Mouse (Mus musculus): ENCODE measurements around the gene Slitrk2.
A peak's percentile ranks its signal among the peaks of the same experiment; 100 is the strongest.

The Slitrk2 gene

DNA sequence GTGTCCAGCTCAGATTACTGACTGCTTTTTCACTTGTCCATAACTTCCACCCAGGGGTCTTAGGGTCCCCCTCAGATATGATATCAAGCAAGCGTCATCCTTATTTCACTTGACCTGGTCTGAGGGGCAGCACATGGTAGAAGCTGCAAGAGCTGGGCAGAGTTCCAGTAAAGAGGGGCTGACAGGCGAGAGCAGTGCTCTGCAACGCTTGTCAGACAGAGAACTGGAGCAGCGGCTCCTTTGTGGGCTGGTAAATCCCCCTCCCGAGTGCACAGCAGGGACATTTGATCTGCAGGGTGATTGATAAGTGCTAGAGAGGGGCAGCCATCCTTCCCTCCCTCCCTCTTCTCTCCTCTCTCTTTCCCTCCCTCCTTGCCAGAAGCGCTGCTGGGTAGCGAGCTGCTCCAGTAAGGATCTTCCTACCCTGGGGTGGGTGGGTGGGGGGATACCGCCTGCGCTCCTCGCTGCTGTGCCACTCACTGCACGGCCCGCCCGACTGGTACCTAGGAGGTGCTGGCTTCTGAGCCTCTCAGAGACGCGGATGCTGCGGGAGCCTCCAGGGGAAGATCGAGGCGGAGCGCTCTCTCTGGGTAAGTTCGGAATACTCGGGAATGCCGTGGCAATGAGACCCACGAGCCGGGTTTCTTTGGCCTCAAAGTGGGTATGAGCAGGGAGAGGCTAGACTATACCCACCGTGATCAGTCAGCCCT, at the start of gene Slitrk2:
Gene Slitrk2 (plus strand): TSS at position 408 of the 710 bp plus-strand sequence.
- DNase-seq = peak; percentile 62

DNA sequence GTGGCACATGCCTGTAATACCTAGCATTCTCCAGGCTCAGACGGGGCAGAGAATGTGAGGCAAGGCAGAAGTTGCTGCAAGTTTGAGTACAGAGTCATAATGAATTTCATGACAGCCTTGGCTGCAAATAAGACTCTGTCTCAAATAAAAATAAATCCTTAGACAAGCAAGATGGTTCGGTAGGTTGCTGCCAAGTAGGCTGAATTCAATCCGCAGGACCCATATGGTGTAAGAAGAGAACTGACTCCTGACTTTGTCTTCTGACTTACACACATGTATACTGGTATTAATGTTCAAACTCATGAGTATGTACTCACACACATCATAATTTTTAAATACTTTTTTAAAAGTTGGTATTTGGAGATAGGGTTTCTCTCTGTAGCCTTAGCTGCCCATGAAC, 43.6 kb upstream of the Slitrk2 start:
- no peak for DNase-seq

DNA sequence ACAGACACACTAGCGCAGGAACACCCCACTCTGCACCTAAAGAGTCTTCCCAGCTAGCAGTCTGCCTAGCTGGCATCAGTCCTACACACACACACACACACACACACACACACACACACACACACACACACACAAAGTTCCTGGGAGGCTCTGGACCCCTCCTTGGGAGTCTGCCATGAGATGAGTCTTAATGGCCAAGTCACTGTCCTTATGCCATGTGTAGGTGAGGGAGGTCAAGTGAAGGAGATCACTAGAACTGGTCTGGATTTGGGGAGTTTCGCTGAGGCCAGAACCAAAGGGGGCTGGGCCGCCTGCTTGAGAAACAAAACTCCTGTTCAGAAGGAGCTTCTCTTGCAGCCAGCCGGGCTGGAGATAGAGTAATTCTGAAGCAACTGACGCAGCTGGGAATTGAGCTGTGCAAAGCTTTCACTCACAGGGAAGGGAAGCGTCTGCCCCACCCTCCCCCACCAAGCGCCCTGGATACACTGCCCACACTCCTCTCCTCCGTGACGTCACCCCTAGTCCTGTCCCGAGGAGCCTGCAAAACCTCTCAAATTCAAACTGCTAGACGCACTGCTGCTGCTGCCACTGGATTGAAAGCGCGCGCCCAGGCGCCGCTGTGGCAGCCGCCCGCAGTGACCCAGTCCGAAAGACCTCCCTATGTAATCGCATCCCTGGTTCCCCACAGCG, 3.5 kb downstream of the Slitrk2 start:
- peak; percentile 78 for DNase-seq

GRCm38 (mm10) chrX:66657365-66657764, 8.2 kb downstream of the Slitrk2 start:
- peak; percentile 34 for DNase-seq

DNA sequence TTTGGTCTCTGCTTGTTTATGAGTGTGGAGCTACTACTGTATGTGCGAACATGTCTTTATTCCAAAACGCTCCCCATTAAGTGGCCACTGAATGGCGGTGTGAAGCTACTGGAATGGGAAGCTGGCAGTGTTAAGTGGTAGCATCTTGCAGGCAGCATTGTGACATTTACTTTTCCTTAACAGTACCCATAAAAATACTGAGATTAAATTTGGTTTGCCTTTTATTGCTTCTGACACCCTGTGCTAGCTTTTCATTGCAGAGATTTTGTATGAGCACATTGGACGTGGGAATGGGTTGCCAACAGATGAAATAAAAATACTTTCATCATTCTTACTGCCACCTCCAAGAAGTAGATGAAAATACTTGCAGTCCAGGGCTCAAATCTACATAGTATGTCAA, 27.8 kb downstream of the Slitrk2 start:
- DNase-seq = no peak

DNA sequence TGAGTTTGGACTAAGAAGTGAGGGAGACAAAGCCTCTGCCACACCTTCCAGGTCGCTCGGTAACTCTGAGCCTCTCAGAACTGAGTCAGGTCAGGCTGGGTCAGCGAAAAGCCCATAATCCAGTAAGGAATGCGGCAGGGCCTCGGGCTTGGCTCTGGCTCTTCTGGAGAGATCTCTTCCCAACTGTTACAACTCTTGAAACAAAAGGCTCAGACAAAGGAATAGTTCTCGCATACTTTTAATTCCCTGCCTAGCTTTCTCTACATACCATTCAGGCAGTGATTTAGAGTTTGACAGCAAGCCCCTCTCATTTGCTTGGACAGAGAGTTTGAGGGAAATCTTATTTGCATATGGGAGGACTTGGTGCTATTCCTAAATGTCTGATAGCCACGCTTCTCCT, 29.5 kb downstream of the Slitrk2 start:
- DNase-seq = no peak

All from cerebellum, adult 9-10 months (tissue).